Mouse (Mus musculus) lung, embryonic 16.5 days (tissue): ENCODE measurements around the gene Ap1s2. TPM values are rescaled to one million over a fixed set of nuclear protein-coding genes. Genes with fewer than 3 reads are reported as not detected.

Experiments used
- ATAC-seq: fragments of 200-750 bp; cut with Nextera tagmentation; 2 replicates; pipeline ENCODE4 v1.8.0; 2017; ENCODE audit warnings: low read depth, mild to moderate bottlenecking, moderate library complexity
- H3K27ac ChIP-seq: fragments of 300-500 bp; sonication (generic); 2 replicates; pipeline ENCODE4 v1.5.1; 2014; ENCODE audit warnings: mild to moderate bottlenecking, control low read depth, low read length
- H3K27me3 ChIP-seq: fragments of 300-500 bp; sonication (generic); 2 replicates; pipeline ENCODE4 v1.6.1; 2014; ENCODE audit warnings: low read depth, low read length, mixed read lengths; ENCODE audit not compliant: control insufficient read depth, insufficient read depth
- H3K36me3 ChIP-seq: fragments of 300-500 bp; sonication (generic); 2 replicates; pipeline ENCODE4 v1.6.1; 2014; ENCODE audit warnings: low read length; ENCODE audit not compliant: control insufficient read depth, insufficient read depth
- H3K4me1 ChIP-seq: fragments of 300-500 bp; sonication (generic); replicated peaks from 2 replicates; pipeline ENCODE4 v1.6.1; 2014; ENCODE audit warnings: low read length, mixed read lengths; ENCODE audit not compliant: control insufficient read depth, insufficient read depth
- H3K4me2 ChIP-seq: fragments of 300-500 bp; sonication (generic); 2 replicates; pipeline ENCODE4 v1.6.1; 2014; ENCODE audit warnings: low read depth, low read length, control low read depth
- H3K4me3 ChIP-seq: fragments of 300-500 bp; sonication (generic); 2 replicates; pipeline ENCODE4 v1.5.1; 2014; ENCODE audit warnings: mild to moderate bottlenecking, low read length, control low read depth
- H3K9ac ChIP-seq: fragments of 300-500 bp; sonication (generic); 2 replicates; pipeline ENCODE4 v1.6.1; 2014; ENCODE audit warnings: low read length, control low read depth
- H3K9me3 ChIP-seq: fragments of 300-500 bp; sonication (generic); 2 replicates; pipeline ENCODE4 v1.6.1; 2016; ENCODE audit warnings: low read length; ENCODE audit not compliant: control insufficient read depth
- WGBS: fragments of 180-500 bp; shearing (Covaris S2); extraction: QIAGEN DNeasy Blood & Tissue Kit; methylation state at CpG from one replicate; pipeline ENCODE4 v1.1.7; 2014; 5-methylcytosine and 5-hydroxymethylcytosine counted together
- polyA plus RNA-seq: library from polyadenylated mRNA; unstranded; fragments of >200 nt; fragmentation: Nextera tagmentation; extraction: Ambion mirVana; gene quantifications from 2 replicates; pipeline ENCODE4 v1.2.1, GENCODE M21; 2015

Gene Ap1s2
- polyA plus RNA-seq, 1 experiment from 2014 or later = 27.5 TPM

DNA sequence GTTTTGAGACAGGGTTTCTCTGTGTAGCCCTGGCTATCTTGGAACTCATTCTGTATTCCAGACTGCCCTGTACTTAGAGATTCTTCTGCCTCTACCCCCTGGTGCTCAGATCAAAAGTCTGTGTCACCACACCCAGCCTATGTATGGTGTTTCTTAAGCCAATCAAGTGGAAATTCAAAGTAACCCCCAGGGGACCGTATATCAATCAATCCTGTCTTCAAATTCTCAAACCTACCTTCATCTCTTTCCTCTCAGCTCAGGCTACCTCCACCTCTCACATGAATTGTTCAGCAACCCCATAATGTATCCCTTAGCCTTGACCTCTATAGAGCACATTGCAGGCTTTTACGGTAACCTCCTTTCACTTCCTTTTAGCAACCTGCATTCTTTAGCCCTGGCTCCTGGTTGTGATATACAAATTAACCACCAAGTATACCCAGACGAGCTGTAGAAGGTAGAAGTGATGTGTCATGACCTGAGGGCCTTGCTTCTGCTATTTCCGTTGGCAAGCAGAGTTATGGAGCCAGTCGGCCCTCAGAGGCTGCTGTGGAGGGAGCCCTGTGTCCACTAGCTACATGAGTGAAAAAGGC is 9.3 kb upstream of the Ap1s2 start:
- H3K4me3 ChIP-seq = no peak overlapping the region
- WGBS = 57% methylated on average over 5 of the region's 5 CpGs
- ATAC-seq = no peak
- H3K9ac ChIP-seq = no peak overlapping the region
- H3K9me3 ChIP-seq = no peaks in the 10 kb centered on the region
- H3K4me1 ChIP-seq = no peaks in the 10 kb centered on the region
- H3K36me3 ChIP-seq = no peaks in the 10 kb centered on the region
- H3K27me3 ChIP-seq = no peaks in the 10 kb centered on the region
- H3K4me2 ChIP-seq = no peak overlapping the region
- H3K27ac ChIP-seq = no peak overlapping the region

DNA sequence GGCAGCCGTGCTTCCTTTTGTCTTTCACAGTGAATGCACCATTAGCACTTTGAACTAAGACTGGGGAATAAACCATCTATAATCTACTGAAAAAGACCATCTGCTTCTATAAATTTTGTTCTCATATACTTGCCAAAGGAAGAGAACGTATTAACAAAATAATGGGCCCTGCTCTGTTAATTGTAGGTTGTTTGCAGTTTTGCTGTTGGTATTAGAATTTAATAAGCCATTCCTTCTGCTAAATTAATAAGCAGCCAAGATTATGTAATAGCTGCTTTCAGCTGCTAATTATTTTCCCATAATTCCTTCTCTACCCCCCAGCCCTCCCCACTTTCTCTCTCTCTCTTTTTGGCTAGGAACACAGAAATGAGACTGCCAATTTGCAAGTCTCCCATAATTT is 2.0 kb upstream of the Ap1s2 start:
- H3K4me3 ChIP-seq = no peak overlapping the region
- no peaks in the 10 kb centered on the region for H3K9me3 ChIP-seq
- 69% methylated on average over 2 of the region's 2 CpGs for WGBS
- ATAC-seq = no peak
- H3K27ac ChIP-seq = no peak overlapping the region
- no peaks in the 10 kb centered on the region for H3K36me3 ChIP-seq
- H3K9ac ChIP-seq = no peak overlapping the region
- H3K4me1 ChIP-seq = no peaks in the 10 kb centered on the region
- no peaks in the 10 kb centered on the region for H3K27me3 ChIP-seq
- H3K4me2 ChIP-seq = no peak overlapping the region

GRCm38 (mm10) chrX:163908003-163908336 is 847 bp upstream of the Ap1s2 start:
- H3K4me1 ChIP-seq = no peaks in the 10 kb centered on the region
- ATAC-seq = no peak
- H3K9me3 ChIP-seq = no peaks in the 10 kb centered on the region
- H3K4me2 ChIP-seq = peak overlapping the region; percentile 65
- H3K27ac ChIP-seq = no peak overlapping the region
- H3K27me3 ChIP-seq = no peaks in the 10 kb centered on the region
- H3K36me3 ChIP-seq = no peaks in the 10 kb centered on the region
- peak overlapping the region; percentile 67 for H3K4me3 ChIP-seq
- H3K9ac ChIP-seq = peak overlapping the region; percentile 75
- 30% methylated on average over 8 of the region's 8 CpGs for WGBS

DNA sequence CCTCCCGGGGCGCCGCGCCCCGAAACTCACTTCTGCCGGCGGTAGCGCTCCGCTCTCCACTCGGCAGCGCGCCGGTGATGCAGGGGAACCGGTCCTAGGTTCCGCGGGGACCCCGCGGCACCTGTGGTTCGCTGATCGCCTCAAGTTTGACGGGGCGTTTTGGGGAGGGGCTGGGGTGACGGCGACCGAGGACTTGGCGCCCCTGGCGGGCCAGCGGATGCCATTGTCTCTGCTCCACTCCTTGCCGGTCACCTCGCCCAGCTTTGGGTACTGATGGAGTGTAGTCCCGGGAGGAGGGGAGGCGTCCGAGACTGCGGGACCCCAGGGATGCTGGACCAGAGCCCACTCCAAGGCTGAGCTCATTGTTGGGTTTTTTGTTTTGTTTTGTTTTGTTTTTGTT is 564 bp downstream of the Ap1s2 start:
- no peaks in the 10 kb centered on the region for H3K4me1 ChIP-seq
- no peaks in the 10 kb centered on the region for H3K27me3 ChIP-seq
- H3K4me2 ChIP-seq = peak overlapping the region; percentile 60
- H3K4me3 ChIP-seq = peak overlapping the region; percentile 67
- no peaks in the 10 kb centered on the region for H3K9me3 ChIP-seq
- H3K27ac ChIP-seq = peak overlapping the region; percentile 57
- H3K36me3 ChIP-seq = no peaks in the 10 kb centered on the region
- 10% methylated on average over 23 of the region's 34 CpGs for WGBS
- peak overlapping the region; percentile 71 for H3K9ac ChIP-seq
- ATAC-seq = peak; percentile 41

DNA sequence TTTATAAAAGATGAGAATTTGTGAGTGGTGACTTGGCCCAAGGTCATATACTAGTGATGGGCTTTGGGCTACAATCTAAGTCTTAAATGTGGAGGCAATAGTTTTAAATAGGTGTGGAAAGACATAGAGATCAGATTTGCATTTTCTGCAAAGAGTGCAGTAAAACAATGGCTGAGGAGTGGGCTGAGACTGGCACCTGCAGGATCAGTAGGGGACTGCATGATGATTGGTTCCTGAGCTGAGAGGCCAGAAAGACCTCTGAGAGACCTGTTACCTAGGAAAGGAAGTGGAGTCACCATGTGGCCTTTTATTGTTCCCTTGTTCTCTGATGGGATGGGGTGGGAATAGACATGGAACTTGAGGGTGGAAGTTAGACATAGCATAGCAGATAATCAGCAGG is 4.0 kb downstream of the Ap1s2 start:
- Histone ChIP-seq H3K4me1 (no peaks in the 10 kb centered on the region), H3K4me2 (no peak overlapping the region), H3K27ac (no peak overlapping the region), H3K9ac (no peak overlapping the region), H3K36me3 (no peaks in the 10 kb centered on the region), H3K27me3 (no peaks in the 10 kb centered on the region), H3K9me3 (no peaks in the 10 kb centered on the region), H3K4me3 (no peak overlapping the region)
- no peak for ATAC-seq

DNA sequence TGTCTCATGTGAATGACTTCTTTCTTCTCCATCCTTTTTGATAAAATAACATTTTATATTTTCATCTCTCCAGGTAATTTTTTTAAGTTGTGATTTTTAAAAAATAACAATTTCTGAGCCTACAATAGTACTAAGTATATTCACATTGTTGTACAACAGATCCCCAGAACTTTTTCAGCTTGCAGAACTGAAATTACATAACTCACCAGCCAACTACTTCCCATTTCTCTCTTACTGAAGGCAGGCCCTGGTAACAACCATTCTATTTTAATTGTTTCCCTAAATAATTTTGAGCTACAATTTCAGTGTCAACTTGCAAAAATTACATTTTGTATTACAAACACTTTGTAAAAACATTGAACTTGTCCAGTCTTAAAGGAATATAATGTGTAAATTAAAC is 20.7 kb downstream of the Ap1s2 start:
- no peaks in the 10 kb centered on the region for H3K4me1 ChIP-seq
- H3K9me3 ChIP-seq = no peaks in the 10 kb centered on the region
- no peak for ATAC-seq
- H3K9ac ChIP-seq = no peak overlapping the region
- no peaks in the 10 kb centered on the region for H3K36me3 ChIP-seq
- no peaks in the 10 kb centered on the region for H3K27me3 ChIP-seq
- H3K27ac ChIP-seq = no peak overlapping the region
- no peak overlapping the region for H3K4me2 ChIP-seq
- H3K4me3 ChIP-seq = no peak overlapping the region

DNA sequence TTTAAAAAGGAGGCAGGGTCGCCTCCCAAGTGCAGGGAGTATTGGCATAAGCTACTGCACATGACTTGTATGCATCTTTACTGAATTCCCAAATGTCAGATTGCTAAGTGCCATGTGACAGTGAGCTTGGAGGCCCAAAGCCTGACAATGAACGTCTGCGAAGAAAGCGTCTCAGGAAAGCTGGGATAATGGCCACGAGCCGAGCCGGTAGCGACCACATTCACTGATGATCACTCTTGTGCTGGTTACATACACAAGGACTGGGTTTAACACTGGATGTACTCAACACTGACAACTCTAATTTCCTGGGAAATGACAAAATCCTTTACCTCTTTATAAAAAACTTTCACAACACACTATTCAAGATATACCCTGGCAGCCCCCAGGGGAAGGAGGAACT is 25.9 kb downstream of the Ap1s2 start:
- no peak for ATAC-seq
- WGBS = 80% methylated on average over 8 of the region's 8 CpGs
- peaks cover 9% of the 10 kb centered on the region; the same call in 1 of the 2 replicates for H3K36me3 ChIP-seq
- H3K4me3 ChIP-seq = no peak overlapping the region
- H3K27ac ChIP-seq = no peak overlapping the region
- H3K9ac ChIP-seq = no peak overlapping the region
- no peaks in the 10 kb centered on the region for H3K4me1 ChIP-seq
- H3K27me3 ChIP-seq = no peaks in the 10 kb centered on the region
- no peaks in the 10 kb centered on the region for H3K9me3 ChIP-seq
- H3K4me2 ChIP-seq = no peak overlapping the region

GRCm38 (mm10) chrX:163938587-163938986 is 29.8 kb downstream of the Ap1s2 start:
- Histone ChIP-seq H3K4me3 (no peak overlapping the region), H3K36me3 (peaks cover 9% of the 10 kb centered on the region; the same call in 1 of the 2 replicates), H3K9me3 (no peaks in the 10 kb centered on the region), H3K4me2 (no peak overlapping the region), H3K9ac (no peak overlapping the region), H3K27me3 (no peaks in the 10 kb centered on the region), H3K4me1 (no peaks in the 10 kb centered on the region), H3K27ac (no peak overlapping the region)
- 92% methylated on average over 6 of the region's 6 CpGs for WGBS
- no peak for ATAC-seq

DNA sequence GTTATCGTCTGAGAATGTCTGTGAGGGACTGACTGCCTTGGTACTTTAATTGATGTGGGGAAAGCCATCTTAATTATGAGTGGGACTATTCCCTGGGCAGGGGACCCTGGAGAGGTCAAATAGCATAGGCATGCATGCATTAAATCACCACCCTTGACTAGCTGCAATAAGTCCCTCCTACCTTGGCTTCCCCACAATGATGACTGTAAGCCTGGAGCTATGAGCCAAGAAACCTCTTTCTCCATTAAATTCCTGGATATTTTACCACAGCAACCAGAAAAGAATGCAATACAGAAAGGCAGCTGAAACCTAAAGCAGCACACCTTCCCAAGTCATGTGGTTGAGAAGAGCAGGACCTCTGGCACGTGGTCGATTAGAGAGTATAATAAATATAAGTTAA is 35.6 kb downstream of the Ap1s2 start:
- Histone ChIP-seq H3K4me1 (no peaks in the 10 kb centered on the region), H3K4me2 (no peak overlapping the region), H3K4me3 (no peak overlapping the region), H3K27me3 (no peaks in the 10 kb centered on the region), H3K36me3 (peaks cover 7% of the 10 kb centered on the region; the same call in 1 of the 2 replicates), H3K9ac (no peak overlapping the region), H3K9me3 (no peaks in the 10 kb centered on the region), H3K27ac (no peak overlapping the region)
- ATAC-seq = no peak
- WGBS = 80% methylated on average over 3 of the region's 3 CpGs

- H3K36me3 ChIP-seq = peaks cover 22% of the 10 kb centered on the region; the same call in 1 of the 2 replicates
- ATAC-seq = no peak
These were observed 42.8 kb downstream of the Ap1s2 start for GRCm38 (mm10) chrX:163951618-163952017.

More at GRCm38 (mm10) chrX:163951618-163952017, 42.8 kb downstream of the Ap1s2 start:
- Histone ChIP-seq H3K9me3 (no peaks in the 10 kb centered on the region), H3K4me1 (no peaks in the 10 kb centered on the region), H3K9ac (no peak overlapping the region), H3K4me3 (no peak overlapping the region), H3K27ac (no peak overlapping the region), H3K27me3 (no peaks in the 10 kb centered on the region), H3K4me2 (no peak overlapping the region)
- 45% methylated on average over 1 of the region's 1 CpGs for WGBS
